Mouse (Mus musculus): ENCODE measurements around the gene Tpm4. TPM values are rescaled to one million over a fixed set of nuclear protein-coding genes. Genes with fewer than 3 reads are reported as not detected.

Tpm4 gene
- polyA plus RNA-seq, 2 experiments: 49.0 to 69.2 TPM

DNA sequence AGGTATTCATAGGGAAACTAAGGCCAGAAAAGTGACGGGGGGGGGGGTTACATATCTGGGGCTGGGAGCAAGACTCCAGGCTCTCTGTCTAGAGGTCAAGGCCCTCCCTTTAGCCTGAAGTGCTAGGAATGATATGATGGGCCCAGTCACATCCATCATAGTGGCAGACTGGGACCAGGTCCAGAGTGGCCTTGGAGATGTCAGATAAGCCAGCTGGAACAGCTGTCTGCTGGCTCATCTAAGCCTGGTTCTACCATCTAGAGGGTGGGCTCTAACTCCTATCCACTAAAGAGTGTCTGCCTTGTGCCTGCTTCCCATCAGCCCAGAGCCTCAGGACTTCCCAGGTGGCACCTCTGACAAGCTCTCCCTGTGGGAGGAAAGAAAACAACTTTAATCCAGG, 1.9 kb upstream of the Tpm4 start:
- H3K4me3 ChIP-seq (ENCODE audit: insufficient read depth in 1 of 2, low read depth in 2 of 2, low read length in 2 of 2): no peak overlapping the region
- no peak overlapping the region for H3K9ac ChIP-seq (replicated peaks)
- ATAC-seq (ENCODE audit: insufficient read depth) (no peak), DNase-seq (ENCODE audit: low read depth in 3 of 3, low spot score in 3 of 3) (no peak)
- peaks cover 0 to 15% of the 10 kb centered on the region in 2 experiments; a peak in 3 of 4 replicates for H3K4me1 ChIP-seq (replicated peaks; ENCODE audit: control insufficient read depth in 2 of 2, insufficient read depth in 2 of 2, low read length in 1 of 2)
- TF ChIP-seq CTCF (IDR thresholded peaks at IDR 0.05; ENCODE audit: low read depth): no peak
- TF ChIP-seq EP300 (IDR thresholded peaks at IDR 0.05; ENCODE audit: low read depth): no peak
- 41% methylated on average over 1 of the region's 1 CpGs for WGBS (ENCODE audit: insufficient replicate concordance)
- no peak overlapping the region for H3K27ac ChIP-seq
- no peaks in the 10 kb centered on the region for H3K36me3 ChIP-seq (replicated peaks; ENCODE audit: control insufficient read depth, insufficient read depth, low read depth)
- peaks cover 24% of the 10 kb centered on the region for H3K27me3 ChIP-seq (ENCODE audit: control insufficient read depth, insufficient read depth, low read length)
- no peaks in the 10 kb centered on the region for H3K9me3 ChIP-seq (ENCODE audit: control insufficient read depth, low read length)
- no peak overlapping the region for H3K4me2 ChIP-seq (ENCODE audit: low read depth)

DNA sequence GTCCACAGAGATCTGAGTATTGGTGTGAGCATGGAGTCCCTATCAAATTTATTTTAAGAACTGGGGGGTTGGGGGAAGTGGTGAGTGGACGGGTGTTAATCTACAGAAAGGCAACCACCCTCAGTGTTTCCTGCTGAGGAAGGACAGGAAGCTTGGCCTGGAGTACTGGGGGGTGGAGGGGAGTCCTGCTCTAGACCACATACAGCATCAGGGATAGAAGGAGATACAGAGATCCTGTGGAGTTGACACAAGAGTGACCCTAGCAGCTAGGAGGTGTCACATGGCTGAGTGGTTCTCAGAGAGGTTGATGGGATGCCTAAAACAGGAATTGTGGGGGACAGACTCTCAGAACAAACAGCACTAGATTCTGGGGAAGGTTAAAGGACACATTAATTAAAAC, 1.3 kb upstream of the Tpm4 start:
- Histone ChIP-seq H3K36me3 (replicated peaks; ENCODE audit: control insufficient read depth, insufficient read depth, low read depth) (no peaks in the 10 kb centered on the region), H3K9ac (replicated peaks) (no peak overlapping the region), H3K4me2 (ENCODE audit: low read depth) (no peak overlapping the region), H3K27me3 (ENCODE audit: control insufficient read depth, insufficient read depth, low read length) (peaks cover 24% of the 10 kb centered on the region), H3K4me1 (replicated peaks; ENCODE audit: control insufficient read depth in 2 of 2, insufficient read depth in 2 of 2, low read length in 1 of 2) (peaks cover 0 to 15% of the 10 kb centered on the region in 2 experiments; a peak in 3 of 4 replicates), H3K4me3 (ENCODE audit: insufficient read depth in 1 of 2, low read depth in 2 of 2, low read length in 2 of 2) (no peak overlapping the region), H3K9me3 (ENCODE audit: control insufficient read depth, low read length) (no peaks in the 10 kb centered on the region), H3K27ac (no peak overlapping the region)
- no peak for DNase-seq (ENCODE audit: low read depth in 3 of 3, low spot score in 3 of 3)
- WGBS (ENCODE audit: insufficient replicate concordance): 21% methylated on average over 1 of the region's 1 CpGs
- TF ChIP-seq CTCF (IDR thresholded peaks at IDR 0.05; ENCODE audit: low read depth) (no peak), EP300 (IDR thresholded peaks at IDR 0.05; ENCODE audit: low read depth) (no peak)
- peak; percentile 27; the same call in 1 of the 2 replicates for ATAC-seq (ENCODE audit: insufficient read depth)

DNA sequence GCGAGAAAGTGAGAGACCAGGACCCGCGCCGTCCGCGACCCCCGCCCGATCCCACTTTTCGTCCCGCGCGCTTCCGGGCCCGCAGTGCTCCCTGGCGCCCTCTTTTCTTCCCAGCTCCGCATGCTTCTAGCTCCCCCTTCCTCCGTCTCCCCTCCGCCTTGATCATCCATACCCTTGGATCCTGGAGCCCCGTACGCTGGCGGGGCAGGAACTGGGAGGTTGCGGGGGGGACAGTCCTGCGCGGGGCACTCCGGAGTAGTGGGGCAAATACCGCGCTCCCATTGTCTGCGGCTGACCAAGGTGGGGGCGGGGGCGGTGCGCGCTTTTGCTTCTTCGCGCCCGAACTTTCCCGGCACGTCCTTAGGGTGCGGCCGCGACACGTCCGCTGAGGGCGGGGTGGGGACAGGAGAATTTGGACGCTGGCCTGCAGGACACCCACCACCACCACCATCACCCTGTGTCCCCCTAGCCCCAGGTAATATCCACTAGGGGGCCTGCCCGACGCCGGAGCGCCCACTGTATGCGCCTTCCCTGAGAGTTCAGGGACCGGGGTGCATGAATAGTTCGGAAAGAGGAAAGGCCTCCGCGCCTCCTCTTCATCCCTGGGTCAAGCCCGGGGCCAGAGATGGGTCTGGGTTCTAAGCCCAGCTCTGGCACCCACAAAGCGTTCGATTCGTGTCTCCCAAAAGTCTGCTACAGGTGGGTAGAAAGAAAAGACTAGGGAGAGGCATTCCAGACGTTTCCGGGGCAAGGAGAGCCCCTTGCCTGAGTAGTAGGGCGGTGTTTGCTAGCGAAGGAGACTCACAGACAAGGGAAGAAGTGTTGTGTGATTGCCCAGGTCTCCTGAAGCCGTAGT, 899 bp downstream of the Tpm4 start:
- H3K9ac ChIP-seq (replicated peaks): peak overlapping the region; percentile 68
- H3K27me3 ChIP-seq (ENCODE audit: control insufficient read depth, insufficient read depth, low read length): peaks cover 24% of the 10 kb centered on the region
- H3K27ac ChIP-seq: peak overlapping the region; percentile 39
- WGBS (ENCODE audit: insufficient replicate concordance): under 1% methylated on average over 62 of the region's 62 CpGs
- peak overlapping the region; percentile 73 for H3K4me2 ChIP-seq (ENCODE audit: low read depth)
- no peaks in the 10 kb centered on the region for H3K9me3 ChIP-seq (ENCODE audit: control insufficient read depth, low read length)
- DNase-seq (ENCODE audit: low read depth in 3 of 3, low spot score in 3 of 3): no peak
- H3K36me3 ChIP-seq (replicated peaks; ENCODE audit: control insufficient read depth, insufficient read depth, low read depth): no peaks in the 10 kb centered on the region
- peak; percentile 43 for ATAC-seq (ENCODE audit: insufficient read depth)
- H3K4me3 ChIP-seq (ENCODE audit: insufficient read depth in 1 of 2, low read depth in 2 of 2, low read length in 2 of 2): peak overlapping the region; percentile 59 to 68
- TF ChIP-seq CTCF (IDR thresholded peaks at IDR 0.05; ENCODE audit: low read depth) (peak; percentile 30; the same call in 1 of the 2 replicates), EP300 (IDR thresholded peaks at IDR 0.05; ENCODE audit: low read depth) (no peak)
- peaks cover 0 to 15% of the 10 kb centered on the region in 2 experiments; a peak in 3 of 4 replicates for H3K4me1 ChIP-seq (replicated peaks; ENCODE audit: control insufficient read depth in 2 of 2, insufficient read depth in 2 of 2, low read length in 1 of 2)

DNA sequence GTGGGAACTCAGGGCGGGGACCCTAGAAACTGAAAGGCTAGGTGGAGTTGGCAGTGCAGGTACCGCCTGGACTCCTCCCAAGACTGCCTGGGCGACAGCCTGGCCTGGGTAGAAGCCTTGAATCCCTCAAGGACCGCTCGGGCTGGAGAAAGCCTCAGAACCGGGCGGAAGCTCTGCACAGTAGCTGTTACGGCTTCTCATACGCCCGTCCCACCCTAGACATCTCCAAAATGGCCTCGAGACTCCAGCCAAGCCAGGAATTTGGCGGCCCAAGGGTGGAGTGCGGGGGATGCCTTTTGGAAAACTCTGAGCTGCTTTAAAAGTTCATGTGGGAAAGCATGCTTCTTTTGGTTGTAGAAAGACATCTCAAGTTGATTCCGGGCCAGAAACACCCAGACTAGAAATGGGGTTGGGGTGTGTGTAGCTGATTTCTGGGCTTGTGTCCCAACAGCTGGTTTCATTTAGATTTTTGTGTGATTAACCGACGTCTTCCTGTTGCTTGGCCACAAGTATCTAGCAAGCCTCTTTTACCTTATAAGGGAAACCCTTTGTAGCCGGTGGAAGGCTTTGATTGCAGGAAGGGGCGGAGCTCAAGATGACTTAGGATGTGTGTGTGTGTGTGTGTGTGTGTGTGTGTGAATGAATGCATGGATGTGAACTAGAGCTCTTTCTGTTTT, 1.7 kb downstream of the Tpm4 start:
- Histone ChIP-seq H3K36me3 (replicated peaks; ENCODE audit: control insufficient read depth, insufficient read depth, low read depth) (no peaks in the 10 kb centered on the region; the same call in 1 of the 2 replicates), H3K27ac (peak overlapping the region; percentile 39), H3K4me3 (ENCODE audit: insufficient read depth in 1 of 2, low read depth in 2 of 2, low read length in 2 of 2) (peak overlapping the region; percentile 59 to 68), H3K27me3 (ENCODE audit: control insufficient read depth, insufficient read depth, low read length) (peaks cover 24% of the 10 kb centered on the region), H3K4me2 (ENCODE audit: low read depth) (peak overlapping the region; percentile 73), H3K9ac (replicated peaks) (peak overlapping the region; percentile 68), H3K9me3 (ENCODE audit: control insufficient read depth, low read length) (no peaks in the 10 kb centered on the region), H3K4me1 (replicated peaks; ENCODE audit: control insufficient read depth in 2 of 2, insufficient read depth in 2 of 2, low read length in 1 of 2) (peaks cover 0 to 14% of the 10 kb centered on the region in 2 experiments; a peak in 3 of 4 replicates)
- ATAC-seq (ENCODE audit: insufficient read depth) (no peak), DNase-seq (ENCODE audit: low read depth in 3 of 3, low spot score in 3 of 3) (peak in 1 of 3 experiments; percentile 30)
- WGBS (ENCODE audit: insufficient replicate concordance): 1% methylated on average over 18 of the region's 18 CpGs
- TF ChIP-seq EP300 (IDR thresholded peaks at IDR 0.05; ENCODE audit: low read depth) (no peak), CTCF (IDR thresholded peaks at IDR 0.05; ENCODE audit: low read depth) (no peak)

DNA sequence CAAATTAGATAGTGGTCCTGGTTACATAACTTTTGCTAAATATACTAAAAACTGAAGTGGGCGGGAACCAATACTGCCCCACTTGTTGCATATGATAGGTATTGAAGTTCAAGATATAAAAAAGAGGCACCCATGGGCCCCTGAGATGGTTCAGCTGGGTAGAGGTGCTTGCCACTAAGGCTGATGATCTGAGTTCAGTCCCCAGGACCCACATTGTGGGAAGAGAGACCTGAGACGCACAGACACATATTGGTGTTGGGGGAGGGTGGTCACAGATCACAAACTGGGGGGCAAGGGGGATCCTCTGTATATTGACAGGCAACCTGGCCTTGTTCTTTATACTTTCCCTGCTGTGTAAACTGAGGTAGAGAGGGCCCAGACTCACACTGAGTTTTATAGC, 2.7 kb downstream of the Tpm4 start:
- Histone ChIP-seq H3K9me3 (ENCODE audit: control insufficient read depth, low read length) (no peaks in the 10 kb centered on the region), H3K27ac (no peak overlapping the region), H3K9ac (replicated peaks) (no peak overlapping the region), H3K27me3 (ENCODE audit: control insufficient read depth, insufficient read depth, low read length) (peaks cover 24% of the 10 kb centered on the region), H3K36me3 (replicated peaks; ENCODE audit: control insufficient read depth, insufficient read depth, low read depth) (no peaks in the 10 kb centered on the region; the same call in 1 of the 2 replicates), H3K4me1 (replicated peaks; ENCODE audit: control insufficient read depth in 2 of 2, insufficient read depth in 2 of 2, low read length in 1 of 2) (peaks cover 0 to 12% of the 10 kb centered on the region in 2 experiments; a peak in 3 of 4 replicates), H3K4me2 (ENCODE audit: low read depth) (peak overlapping the region; percentile 73; the same call in 1 of the 2 replicates), H3K4me3 (ENCODE audit: insufficient read depth in 1 of 2, low read depth in 2 of 2, low read length in 2 of 2) (no peak overlapping the region)
- ATAC-seq (ENCODE audit: insufficient read depth) (no peak), DNase-seq (ENCODE audit: low read depth in 3 of 3, low spot score in 3 of 3) (no peak)
- WGBS (ENCODE audit: insufficient replicate concordance): 55% methylated on average over 2 of the region's 2 CpGs
- TF ChIP-seq CTCF (IDR thresholded peaks at IDR 0.05; ENCODE audit: low read depth): no peak
- TF ChIP-seq EP300 (IDR thresholded peaks at IDR 0.05; ENCODE audit: low read depth): no peak
